Mouse (Mus musculus) ES-Bruce4 (cell line): ENCODE data around the gene Herpud2.

Experiments used
- CTCF ChIP-seq: IDR thresholded peaks from one replicate; pipeline ENCODE4 v1.8.1; 2011; ENCODE audit warnings: low read depth, low read length
- EP300 ChIP-seq: IDR thresholded peaks from 2 replicates; pipeline ENCODE4 v1.6.1; 2011; ENCODE audit warnings: low read depth, low read length; ENCODE audit not compliant: insufficient read depth
- POLR2A ChIP-seq: IDR thresholded peaks from one replicate; pipeline ENCODE4 v1.8.1; 2011; ENCODE audit warnings: low read length; ENCODE audit not compliant: insufficient read depth

GRCm38 (mm10) chr9:25104638-25105037, 47.0 kb downstream of the Herpud2 start:
- TF ChIP-seq CTCF (no peak), EP300 (no peak), POLR2A (no peak)
